Mouse (Mus musculus) inflammation-experienced regulatory T-cells, adult 6 months (primary cell): ENCODE measurements around the gene Psmc6. TPM values are rescaled to one million over a fixed set of nuclear protein-coding genes. Genes with fewer than 3 reads are reported as not detected.

ENCODE experiments used
- ATAC-seq: one replicate; pipeline ENCODE4 v1.8.0; 2017
- polyA plus RNA-seq, 3 experiments: library from polyadenylated mRNA; unstranded; fragments of 100-300 nt; shearing (Covaris generic); gene quantifications; one replicate each; pipeline ENCODE4 v1.2.1; 2017

Gene Psmc6
- polyA plus RNA-seq, 3 experiments from 2014 or later: 151 to 213 (median 169) TPM

GRCm38 (mm10) chr14:45364211-45365195 lies 34.9 kb downstream of the Psmc6 start:
- no peak for ATAC-seq

- no peak for ATAC-seq
Observed at GRCm38 (mm10) chr14:45365196-45365587, 35.6 kb downstream of the Psmc6 start.

- no peak for ATAC-seq
Observed at GRCm38 (mm10) chr14:45378771-45379170, 49.2 kb downstream of the Psmc6 start.

- no peak for ATAC-seq
Observed at GRCm38 (mm10) chr14:45380756-45381155, 51.2 kb downstream of the Psmc6 start.

- ATAC-seq: no peak
Observed at GRCm38 (mm10) chr14:45382912-45383311, 53.3 kb downstream of the Psmc6 start.

GRCm38 (mm10) chr14:45385596-45385995 lies 56.0 kb downstream of the Psmc6 start:
- ATAC-seq: no peak

- ATAC-seq: peak; percentile 35
Observed at GRCm38 (mm10) chr14:45387480-45387879, 57.9 kb downstream of the Psmc6 start.

GRCm38 (mm10) chr14:45388345-45389181 lies 59.0 kb downstream of the Psmc6 start:
- ATAC-seq: peak; percentile 58

- peak; percentile 36 for ATAC-seq
Observed at GRCm38 (mm10) chr14:45389194-45389593, 59.6 kb downstream of the Psmc6 start.

Other genes with a start within 250 kb of the Psmc6 start
- gene Gpr137c, start 110.1 kb upstream of the Psmc6 start, polyA plus RNA-seq: 1 to 10 TPM in 1 of 3 experiments, under 1 TPM in 2; 0.65 to 1.3 (median 0.83) TPM
- gene Txndc16, start 109.5 kb upstream of the Psmc6 start, polyA plus RNA-seq: 10 to 100 TPM in 2 of 3 experiments, 1 to 10 TPM in 1; 9.8 to 13.3 (median 11.1) TPM
- 10 to 100 TPM; 21.0 to 57.6 (median 28.8) TPM for gene Ero1l, start 11.0 kb upstream of the Psmc6 start, polyA plus RNA-seq
- gene Styx, start 21.3 kb downstream of the Psmc6 start, polyA plus RNA-seq: 10 to 100 TPM; 11.9 to 21.8 (median 19.3) TPM
- gene Gnpnat1, start 75.1 kb downstream of the Psmc6 start, polyA plus RNA-seq: 10 to 100 TPM; 64.5 to 76.8 (median 67.6) TPM
- not detected for gene Fermt2, start 200.3 kb downstream of the Psmc6 start, polyA plus RNA-seq